Mouse (Mus musculus) lung, embryonic 14.5 days (tissue): ENCODE measurements around the gene Tbc1d8. TPM values are rescaled to one million over a fixed set of nuclear protein-coding genes. Genes with fewer than 3 reads are reported as not detected.
A peak's percentile ranks its signal among the peaks of the same experiment; 100 is the strongest.

Experiments
- ATAC-seq: fragments of 200-750 bp; cut with Nextera tagmentation; 2 replicates; pipeline ENCODE4 v1.8.0; 2017; ENCODE audit warnings: mild to moderate bottlenecking, moderate TSS enrichment, moderate library complexity; ENCODE audit not compliant: insufficient read depth
- DNase-seq: peaks from one replicate; pipeline ENCODE4 v3.0.0-alpha.2; 2015
- H3K27ac ChIP-seq: fragments of 300-500 bp; sonication (generic); 2 replicates; pipeline ENCODE4 v1.5.1; 2014; ENCODE audit warnings: low read depth, mild to moderate bottlenecking, moderate library complexity
- H3K27me3 ChIP-seq: fragments of 300-500 bp; sonication (generic); 2 replicates; pipeline ENCODE4 v1.6.1; 2014; ENCODE audit warnings: low read length, control low read depth; ENCODE audit not compliant: insufficient read depth
- H3K36me3 ChIP-seq: fragments of 300-500 bp; sonication (generic); 2 replicates; pipeline ENCODE4 v1.6.1; 2014; ENCODE audit warnings: control low read depth; ENCODE audit not compliant: insufficient read depth
- H3K4me1 ChIP-seq: fragments of 300-500 bp; sonication (generic); 2 replicates; pipeline ENCODE4 v1.6.1; 2014; ENCODE audit warnings: antibody characterized with exemption, control low read depth; ENCODE audit not compliant: insufficient read depth
- H3K4me2 ChIP-seq: fragments of 300-500 bp; sonication (generic); 2 replicates; pipeline ENCODE4 v1.6.1; 2014; ENCODE audit warnings: mild to moderate bottlenecking
- H3K4me3 ChIP-seq: fragments of 300-500 bp; sonication (generic); 2 replicates; pipeline ENCODE4 v1.5.1; 2014; ENCODE audit warnings: low read depth, low read length
- H3K9ac ChIP-seq: fragments of 300-500 bp; sonication (generic); 2 replicates; pipeline ENCODE4 v1.6.1; 2014
- H3K9me3 ChIP-seq: fragments of 300-500 bp; sonication (generic); 2 replicates; pipeline ENCODE4 v1.6.1; 2016; ENCODE audit warnings: low read depth, low read length, control low read depth
- CTCF ChIP-seq: IDR thresholded peaks from 2 replicates; pipeline ENCODE4 v1.5.1; 2016; ENCODE audit warnings: antibody characterized with exemption, low read depth
- WGBS: fragments of 180-500 bp; shearing (Covaris S2); extraction: QIAGEN DNeasy Blood & Tissue Kit; methylation state at CpG from one replicate; pipeline ENCODE4 v1.1.7; 2014; 5-methylcytosine and 5-hydroxymethylcytosine counted together
- polyA plus RNA-seq: library from polyadenylated mRNA; unstranded; fragments of >200 nt; fragmentation: Nextera tagmentation; extraction: Ambion mirVana; gene quantifications from 2 replicates; pipeline ENCODE4 v1.2.1, GENCODE M21; 2014

Gene Tbc1d8
- polyA plus RNA-seq, 1 experiment from 2014 or later = 10.7 TPM

DNA sequence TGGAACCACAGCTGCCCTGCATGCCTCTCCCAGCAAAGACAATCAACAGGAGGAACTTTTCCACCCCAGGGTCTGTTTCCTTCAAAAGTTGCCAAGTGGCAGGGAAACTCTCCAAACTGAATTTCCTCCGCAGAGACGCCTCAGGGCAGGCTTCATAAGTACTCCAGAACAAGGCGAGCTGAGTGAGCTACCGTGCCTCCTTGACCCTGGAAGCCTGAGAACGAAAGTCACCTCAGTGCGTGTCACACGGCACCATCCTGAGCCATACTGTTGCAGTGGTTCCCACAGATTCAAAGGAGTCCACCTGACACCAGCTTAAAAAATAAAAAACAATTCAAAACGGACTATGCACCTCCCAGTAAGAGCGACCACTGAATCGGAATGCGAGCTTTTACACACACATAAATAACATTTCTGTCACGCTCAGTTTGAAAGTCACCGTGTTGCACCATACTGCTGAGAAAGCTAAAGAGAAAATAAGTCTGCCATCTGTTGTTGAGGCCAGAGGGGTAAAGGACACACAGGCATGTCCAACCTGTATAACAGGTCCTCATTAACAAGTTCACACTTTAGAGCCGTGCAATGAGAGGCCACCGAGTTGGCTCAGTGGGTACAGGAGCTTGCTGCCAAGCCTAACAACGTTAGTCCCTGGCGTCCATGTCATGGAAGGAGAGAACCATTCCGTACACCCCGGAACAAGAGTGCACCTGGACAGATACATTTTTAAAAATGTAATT is 68.3 kb downstream of the Tbc1d8 start:
- H3K4me1 ChIP-seq = peaks cover 3% of the 10 kb centered on the region; the same call in 1 of the 2 replicates
- no peak overlapping the region for H3K27ac ChIP-seq
- H3K36me3 ChIP-seq = no peaks in the 10 kb centered on the region
- H3K27me3 ChIP-seq = no peaks in the 10 kb centered on the region
- ATAC-seq (no peak), DNase-seq (no peak)
- no peak overlapping the region for H3K9ac ChIP-seq
- H3K9me3 ChIP-seq = no peaks in the 10 kb centered on the region
- no peak overlapping the region for H3K4me2 ChIP-seq
- no peak overlapping the region for H3K4me3 ChIP-seq
- TF ChIP-seq CTCF = no peak
- 62% methylated on average over 19 of the region's 19 CpGs for WGBS

DNA sequence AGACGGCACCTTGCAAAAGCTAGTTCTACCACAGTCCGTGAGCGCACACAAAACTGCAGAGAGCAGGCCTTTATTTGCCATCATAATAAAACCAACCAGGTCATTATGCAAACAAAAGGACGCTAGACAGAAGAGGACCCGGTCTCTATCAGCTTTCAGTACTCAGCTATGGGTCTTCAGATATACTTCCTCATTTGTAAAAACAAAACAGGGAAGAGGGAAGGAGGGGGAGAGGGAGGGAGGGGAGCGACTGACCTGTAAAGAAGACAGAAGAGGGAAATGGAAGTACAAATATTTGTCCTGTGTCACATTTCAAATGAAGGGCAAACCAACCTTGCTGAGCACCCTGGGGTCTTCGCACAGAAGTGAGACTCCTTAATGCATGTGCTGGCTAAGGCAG is 69.9 kb downstream of the Tbc1d8 start:
- no peaks in the 10 kb centered on the region for H3K9me3 ChIP-seq

DNA sequence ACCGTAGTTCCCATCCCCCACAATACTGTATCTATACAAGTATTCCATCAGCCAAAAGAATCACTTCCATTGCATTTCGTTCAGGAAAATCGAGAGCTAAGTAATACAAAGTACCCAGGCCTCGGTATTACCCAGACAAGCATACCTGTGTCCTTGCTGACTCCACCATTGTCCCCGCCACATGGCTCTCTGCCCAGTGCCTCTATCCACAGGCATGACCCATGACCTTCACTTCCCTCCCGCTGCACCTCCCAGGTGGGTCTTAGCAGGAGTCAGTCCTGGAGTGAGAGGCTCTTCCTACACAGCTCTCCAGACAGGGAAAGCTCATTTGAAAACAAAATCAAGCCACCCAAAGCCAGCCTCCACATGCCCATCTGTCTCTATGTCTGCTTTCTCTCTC is 70.4 kb downstream of the Tbc1d8 start:
- 74% methylated on average over 6 of the region's 6 CpGs for WGBS
- no peaks in the 10 kb centered on the region for H3K36me3 ChIP-seq
- no peak overlapping the region; the same call in 1 of the 2 replicates for H3K27ac ChIP-seq
- no peaks in the 10 kb centered on the region for H3K27me3 ChIP-seq
- ATAC-seq (no peak), DNase-seq (no peak)
- no peak overlapping the region for H3K4me2 ChIP-seq
- no peak for TF ChIP-seq CTCF
- no peaks in the 10 kb centered on the region for H3K9me3 ChIP-seq
- no peak overlapping the region for H3K9ac ChIP-seq
- peaks cover 3% of the 10 kb centered on the region; the same call in 1 of the 2 replicates for H3K4me1 ChIP-seq
- no peak overlapping the region for H3K4me3 ChIP-seq

More for the DNA sequence above, 69.9 kb downstream of the Tbc1d8 start:
- H3K27ac ChIP-seq = peak overlapping the region; percentile 18; the same call in 1 of the 2 replicates
- H3K9ac ChIP-seq = no peak overlapping the region
- H3K4me2 ChIP-seq = no peak overlapping the region
- H3K4me3 ChIP-seq = no peak overlapping the region
- H3K4me1 ChIP-seq = peaks cover 3% of the 10 kb centered on the region; the same call in 1 of the 2 replicates
- WGBS = 49% methylated on average over 7 of the region's 7 CpGs
- no peaks in the 10 kb centered on the region for H3K36me3 ChIP-seq
- no peaks in the 10 kb centered on the region for H3K27me3 ChIP-seq
- ATAC-seq (no peak), DNase-seq (no peak)
- TF ChIP-seq CTCF = no peak

DNA sequence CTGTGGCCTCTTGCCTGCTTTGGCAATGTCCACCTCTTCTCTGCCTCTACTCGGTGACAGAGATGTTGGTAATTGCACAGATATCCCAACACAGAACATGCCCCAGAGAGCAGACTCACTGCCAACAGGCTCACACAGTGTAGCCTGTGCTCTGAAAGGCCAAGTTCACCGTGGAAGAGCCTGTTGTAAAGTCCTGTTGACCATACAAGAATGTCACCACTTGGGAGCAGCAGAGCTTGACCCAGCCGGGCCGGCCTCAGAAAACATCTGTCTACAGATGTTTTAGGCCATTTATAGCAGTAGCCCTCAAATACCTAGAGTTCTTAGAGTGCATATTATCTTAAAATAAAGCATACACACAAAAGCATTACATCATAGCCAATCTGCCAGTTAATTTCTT is 71.4 kb downstream of the Tbc1d8 start:
- 59% methylated on average over 4 of the region's 4 CpGs for WGBS
- no peak for DNase-seq
- TF ChIP-seq CTCF = no peak
- H3K27ac ChIP-seq = no peak overlapping the region
- no peak for ATAC-seq
- H3K4me2 ChIP-seq = no peak overlapping the region
- H3K27me3 ChIP-seq = no peaks in the 10 kb centered on the region
- H3K4me1 ChIP-seq = peaks cover 3% of the 10 kb centered on the region; the same call in 1 of the 2 replicates
- H3K9me3 ChIP-seq = no peaks in the 10 kb centered on the region
- H3K4me3 ChIP-seq = no peak overlapping the region
- no peak overlapping the region for H3K9ac ChIP-seq
- no peaks in the 10 kb centered on the region for H3K36me3 ChIP-seq

DNA sequence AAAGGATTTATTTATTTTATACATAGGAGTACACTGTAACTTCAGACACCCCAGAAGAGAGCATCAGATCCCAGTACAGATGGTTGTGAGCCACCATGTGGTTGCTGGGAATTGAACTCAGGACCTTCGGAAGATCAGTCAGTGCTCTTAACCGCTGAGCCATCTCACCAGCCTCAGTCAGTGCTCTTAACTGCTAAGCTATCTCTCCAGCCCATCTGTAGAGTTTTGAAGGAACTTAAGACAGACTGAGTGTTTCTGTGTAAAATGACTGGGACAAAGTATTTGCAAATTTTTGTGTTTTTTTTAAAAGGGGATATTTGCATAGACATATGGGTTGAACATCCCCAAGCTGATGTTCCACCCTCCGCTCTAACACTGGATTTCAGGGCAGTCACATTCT is 78.4 kb downstream of the Tbc1d8 start:
- ATAC-seq (no peak), DNase-seq (no peak)
- WGBS = 84% methylated on average over 3 of the region's 3 CpGs
- H3K4me3 ChIP-seq = no peak overlapping the region
- no peak overlapping the region for H3K27ac ChIP-seq
- H3K27me3 ChIP-seq = no peaks in the 10 kb centered on the region
- no peak overlapping the region for H3K4me2 ChIP-seq
- peaks cover 4% of the 10 kb centered on the region; the same call in 1 of the 2 replicates for H3K9me3 ChIP-seq
- no peak for TF ChIP-seq CTCF
- H3K4me1 ChIP-seq = no peaks in the 10 kb centered on the region
- no peak overlapping the region for H3K9ac ChIP-seq
- H3K36me3 ChIP-seq = no peaks in the 10 kb centered on the region

DNA sequence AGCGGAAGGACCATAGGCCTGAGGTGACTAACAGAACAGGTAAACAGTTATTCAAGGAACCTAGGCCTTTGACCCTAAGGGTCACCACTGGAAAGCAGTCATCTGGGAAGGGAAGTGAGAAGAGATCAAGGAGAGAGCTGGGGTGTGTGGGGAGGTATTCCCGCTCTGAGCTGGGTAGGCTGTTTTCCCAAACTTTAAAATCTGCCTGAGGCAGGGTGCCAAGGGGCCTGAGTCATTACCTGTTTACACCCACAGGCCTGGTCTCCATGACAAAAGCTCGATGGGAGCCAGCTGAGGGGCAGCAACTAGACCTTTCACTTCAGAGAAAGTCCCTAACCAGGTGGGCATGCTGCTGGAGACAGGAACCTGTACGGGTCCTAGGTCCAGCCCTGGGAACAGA is 79.3 kb downstream of the Tbc1d8 start:
- H3K36me3 ChIP-seq = no peaks in the 10 kb centered on the region
- H3K9me3 ChIP-seq = peaks cover 4% of the 10 kb centered on the region; the same call in 1 of the 2 replicates
- WGBS = 49% methylated on average over 4 of the region's 4 CpGs
- ATAC-seq (no peak), DNase-seq (no peak)
- H3K4me2 ChIP-seq = no peak overlapping the region
- TF ChIP-seq CTCF = no peak
- H3K9ac ChIP-seq = no peak overlapping the region
- H3K4me3 ChIP-seq = no peak overlapping the region
- no peak overlapping the region for H3K27ac ChIP-seq
- no peaks in the 10 kb centered on the region for H3K27me3 ChIP-seq
- peaks cover 3% of the 10 kb centered on the region; the same call in 1 of the 2 replicates for H3K4me1 ChIP-seq

DNA sequence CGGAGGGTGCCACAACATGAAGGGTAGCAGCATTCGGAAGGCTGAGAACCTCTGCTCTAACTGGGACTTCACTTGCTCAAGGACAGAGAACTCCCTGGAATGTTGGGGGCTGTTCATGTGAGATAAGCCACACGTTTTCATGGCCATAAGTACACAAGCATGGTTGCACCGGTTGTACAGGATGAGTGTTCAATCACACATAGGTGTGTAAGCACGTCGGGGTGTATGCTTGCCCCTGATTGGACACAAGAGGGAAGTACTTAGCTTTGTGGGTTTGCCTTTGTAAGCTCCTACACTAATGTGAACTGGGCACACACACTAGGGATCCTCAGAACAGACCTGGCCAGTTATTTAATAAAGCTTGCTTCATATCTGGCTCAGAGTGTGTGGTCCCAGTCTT is 80.3 kb downstream of the Tbc1d8 start:
- DNase-seq (no peak), ATAC-seq (no peak)
- Histone ChIP-seq H3K4me3 (no peak overlapping the region), H3K9ac (no peak overlapping the region), H3K27me3 (no peaks in the 10 kb centered on the region), H3K9me3 (peaks cover 4% of the 10 kb centered on the region; the same call in 1 of the 2 replicates), H3K27ac (no peak overlapping the region), H3K4me1 (peaks cover 6% of the 10 kb centered on the region; the same call in 1 of the 2 replicates), H3K36me3 (no peaks in the 10 kb centered on the region), H3K4me2 (no peak overlapping the region)
- 71% methylated on average over 6 of the region's 6 CpGs for WGBS
- TF ChIP-seq CTCF = no peak
